In genomic region chr1:178335860-178336261, GRCm38 (mm10) we compare ENCODE assay signal across 8 mouse cellular contexts. TPM values are rescaled to one million over a fixed set of nuclear protein-coding genes. Genes with fewer than 3 reads are reported as not detected.
DNase-seq lines count a peak whose midpoint lies in the region; ATAC-seq and TF ChIP-seq lines count a peak whose summit lies in the region.

No protein-coding gene starts in this region.

- in situ Hi-C loops in ES-E14 (cut with MboI; ENCODE audit: low sequenced_read_pairs in 2 of 2, unreplicated experiment in 2 of 2): loop anchor here in 1 of 2 experiments (25.0 kb wide), 1 partner anchor 1426 kb away; no protein-coding TSS in a partner anchor

- H3K9me3 ChIP-seq in heart, embryonic 14.5 days (ENCODE audit: control insufficient read depth, low read length): no peaks in the 10 kb centered on the region
- no peaks in the 10 kb centered on the region for H3K9me3 ChIP-seq in ES-E14 (ENCODE audit: control insufficient read depth, insufficient read depth, low read depth, low read length)
- H3K9me3 ChIP-seq in erythroblast, embryonic 14.5 days (ENCODE audit: control insufficient read depth, low read length): no peaks in the 10 kb centered on the region
- H3K9me3 ChIP-seq in limb, embryonic 14.5 days (ENCODE audit: control insufficient read depth, low read length): no peaks in the 10 kb centered on the region
- no peaks in the 10 kb centered on the region for H3K9me3 ChIP-seq in neural tube, embryonic 14.5 days (ENCODE audit: control insufficient read depth, low read length)

- no peaks in the 10 kb centered on the region for H3K27me3 ChIP-seq in heart, embryonic 14.5 days (ENCODE audit: control insufficient read depth, insufficient read depth, low read length)
- no peaks in the 10 kb centered on the region for H3K27me3 ChIP-seq in erythroblast, embryonic 14.5 days (ENCODE audit: control insufficient read depth)
- no peaks in the 10 kb centered on the region for H3K27me3 ChIP-seq in limb, embryonic 14.5 days (ENCODE audit: control insufficient read depth, insufficient read depth, low read length)
- no peaks in the 10 kb centered on the region for H3K27me3 ChIP-seq in neural tube, embryonic 14.5 days (ENCODE audit: control insufficient read depth, insufficient read depth, low read length)

- peaks cover 3 to 28% of the 10 kb centered on the region in 2 experiments for H3K4me1 ChIP-seq in heart, embryonic 14.5 days (ENCODE audit: control insufficient read depth in 2 of 2, insufficient read depth in 2 of 2, low read length in 2 of 2)
- peaks cover 0 to 4% of the 10 kb centered on the region in 2 experiments; a peak in 1 of 4 replicates for H3K4me1 ChIP-seq in ES-E14 (ENCODE audit: control insufficient read depth in 2 of 2, insufficient read depth in 2 of 2, low read length in 2 of 2, poor library complexity in 1 of 2)
- peaks cover 44% of the 10 kb centered on the region for H3K4me1 ChIP-seq in erythroblast, embryonic 14.5 days (ENCODE audit: control insufficient read depth)
- peaks cover 11% of the 10 kb centered on the region for H3K4me1 ChIP-seq in limb, embryonic 14.5 days (ENCODE audit: control insufficient read depth, insufficient read depth, low read length)
- peaks cover 14% of the 10 kb centered on the region for H3K4me1 ChIP-seq in neural tube, embryonic 14.5 days (ENCODE audit: control insufficient read depth, insufficient read depth, low read length)

- ATAC-seq in heart, embryonic 14.5 days (ENCODE audit: insufficient number of reproducible peaks, insufficient read depth, low FRiP score, low read depth): no peak
- no peak for ATAC-seq in limb, embryonic 14.5 days (ENCODE audit: low FRiP score, low read depth)
- ATAC-seq in neural tube, embryonic 14.5 days (ENCODE audit: low read depth): no peak

- no peak for DNase-seq in heart, postnatal 36 days
- DNase-seq in ES-E14 (ENCODE audit: low read depth, low spot score): no peak
- no peak for DNase-seq in limb, embryonic 14.5 days (ENCODE audit: low spot score)
- DNase-seq in frontal cortex, postnatal 10 days (ENCODE audit: low spot score in 2 of 2): no peak
- no peak for DNase-seq in adrenal gland, postnatal 4 days (ENCODE audit: low spot score in 2 of 2)

- H3K9ac ChIP-seq in heart, embryonic 14.5 days (ENCODE audit: low read length): peak overlapping the region; percentile 100
- peak overlapping the region; percentile 96 for H3K9ac ChIP-seq in ES-E14 (ENCODE audit: insufficient read depth, low read depth, low read length, poor library complexity, severe bottlenecking)
- H3K9ac ChIP-seq in limb, embryonic 14.5 days (ENCODE audit: low read depth, low read length, severe bottlenecking): peak overlapping the region; percentile 100
- peak overlapping the region; percentile 99 for H3K9ac ChIP-seq in neural tube, embryonic 14.5 days (replicated peaks; ENCODE audit: low read depth, low read length)

- peaks cover 44% of the 10 kb centered on the region for H3K36me3 ChIP-seq in heart, embryonic 14.5 days (ENCODE audit: control insufficient read depth, insufficient read depth, low read length)
- peaks cover 40% of the 10 kb centered on the region for H3K36me3 ChIP-seq in ES-E14 (ENCODE audit: control insufficient read depth, insufficient read depth, low read length, poor library complexity, severe bottlenecking)
- peaks cover 53% of the 10 kb centered on the region for H3K36me3 ChIP-seq in erythroblast, embryonic 14.5 days (ENCODE audit: control insufficient read depth)
- peaks cover 43% of the 10 kb centered on the region for H3K36me3 ChIP-seq in limb, embryonic 14.5 days (ENCODE audit: control insufficient read depth, insufficient read depth, low read length)
- peaks cover 36% of the 10 kb centered on the region for H3K36me3 ChIP-seq in neural tube, embryonic 14.5 days (ENCODE audit: control insufficient read depth, insufficient read depth, low read length)

- peak overlapping the region; percentile 84 to 99 for H3K4me3 ChIP-seq in heart, embryonic 14.5 days (ENCODE audit: control insufficient read depth in 1 of 2, insufficient read depth in 1 of 2, low read depth in 1 of 2, low read length in 2 of 2)
- peak overlapping the region; percentile 87 to 92 for H3K4me3 ChIP-seq in ES-E14 (ENCODE audit: insufficient read depth in 1 of 2, low read depth in 1 of 2, low read length in 2 of 2, poor library complexity in 1 of 2, severe bottlenecking in 1 of 2)
- peak overlapping the region; percentile 90 for H3K4me3 ChIP-seq in erythroblast, embryonic 14.5 days (replicated peaks)
- peak overlapping the region; percentile 100 for H3K4me3 ChIP-seq in limb, embryonic 14.5 days (replicated peaks; ENCODE audit: low read length)
- H3K4me3 ChIP-seq in neural tube, embryonic 14.5 days (ENCODE audit: low read depth, low read length): peak overlapping the region; percentile 99

- H3K4me2 ChIP-seq in heart, embryonic 14.5 days (ENCODE audit: low read length): peak overlapping the region; percentile 73
- peak overlapping the region; percentile 81 for H3K4me2 ChIP-seq in limb, embryonic 14.5 days (replicated peaks; ENCODE audit: low read depth, low read length, severe bottlenecking)
- H3K4me2 ChIP-seq in neural tube, embryonic 14.5 days (ENCODE audit: low read depth, low read length): peak overlapping the region; percentile 81

- no peak for TF ChIP-seq POLR2A in limb, embryonic 14.5 days (IDR thresholded peaks at IDR 0.05; ENCODE audit: borderline replicate concordance, extremely low read depth, insufficient read depth, insufficient read length)

- intact Hi-C loops in heart, postnatal 36 days (cut with DNase I): loop anchor here (1.0 to 2.0 kb wide), 2 partner anchors 18 to 113 kb away; no protein-coding TSS in a partner anchor

- under 1% methylated on average over 16 of the region's 16 CpGs for WGBS in heart, embryonic 14.5 days
- WGBS in limb, embryonic 14.5 days: under 1% methylated on average over 16 of the region's 16 CpGs
- 0% methylated on average over 16 of the region's 16 CpGs for WGBS in neural tube, embryonic 14.5 days

- H3K27ac ChIP-seq in heart, embryonic 14.5 days (replicated peaks in 1 of 2; ENCODE audit: control insufficient read depth in 1 of 2, insufficient read depth in 1 of 2, low read depth in 2 of 2, low read length in 2 of 2): peak overlapping the region; percentile 75 to 99
- peak overlapping the region; percentile 99; the same call in 1 of the 2 replicates for H3K27ac ChIP-seq in ES-E14 (ENCODE audit: insufficient read depth, low read depth, low read length, poor library complexity, severe bottlenecking)
- H3K27ac ChIP-seq in limb, embryonic 14.5 days (replicated peaks; ENCODE audit: low read depth, low read length): peak overlapping the region; percentile 99
- H3K27ac ChIP-seq in neural tube, embryonic 14.5 days (ENCODE audit: low read depth, low read length): no peak overlapping the region; the same call in 1 of the 2 replicates

TF ChIP-seq in ES-E14, 5 proteins besides CTCF, POLR2A, EP300 and RAD21:
- TF ChIP-seq CHD2 (IDR thresholded peaks at IDR 0.05; ENCODE audit: low read depth, low read length): no peak; the same call in 1 of the 2 replicates
- TF ChIP-seq HCFC1 (IDR thresholded peaks at IDR 0.05; ENCODE audit: borderline replicate concordance, insufficient read depth, low read length): no peak
- no peak for TF ChIP-seq MAFK (IDR thresholded peaks at IDR 0.05; ENCODE audit: insufficient read depth, low read depth, low read length)
- no peak for TF ChIP-seq ZNF384 (IDR thresholded peaks at IDR 0.05; ENCODE audit: low read depth, low read length)
- no peak for TF ChIP-seq ZC3H11A (IDR thresholded peaks at IDR 0.05; ENCODE audit: borderline replicate concordance, low read depth, low read length)
TF ChIP-seq in ES-E14: peak in this region for 0.

RNA-seq across cellular contexts. Expression of gene Hnrnpu, which starts 1.7 kb away (rescaled TPM):
- 294 and 316 TPM in 2 replicates for polyA plus RNA-seq in heart, embryonic 14.5 days (2014; fragmentation: Nextera tagmentation; extraction: Ambion mirVana)
- total RNA-seq in heart, postnatal 36 days (2021): 100 to 1,000 TPM; 167 to 200 TPM
- 459 and 494 TPM in 2 replicates for total RNA-seq in ES-E14 (2012; rRNA removed)
- 26.2 and 32.3 TPM in 2 replicates for polyA plus RNA-seq in erythroblast, embryonic 14.5 days (2012)
- 246 and 379 TPM in 2 replicates for polyA plus RNA-seq in limb, embryonic 14.5 days (2012; rRNA removed)
- polyA plus RNA-seq in limb, embryonic 14.5 days (2014; fragmentation: Nextera tagmentation; extraction: Ambion mirVana): 393 and 475 TPM in 2 replicates
- 267 and 325 TPM in 2 replicates for polyA plus RNA-seq in neural tube, embryonic 14.5 days (2014; fragmentation: Nextera tagmentation; extraction: Ambion mirVana)
- total RNA-seq in adrenal gland, postnatal 4 days (2021): 100 to 1,000 TPM; 475 to 530 TPM

RNA-seq across cellular contexts. Expression of gene Cox20, which starts 16.9 kb away (rescaled TPM):
- polyA plus RNA-seq in heart, embryonic 14.5 days (2014; fragmentation: Nextera tagmentation; extraction: Ambion mirVana): 268 and 299 TPM in 2 replicates
- 100 to 1,000 TPM; 105 to 109 TPM for total RNA-seq in heart, postnatal 36 days (2021)
- total RNA-seq in ES-E14 (2012; rRNA removed): 14.4 and 18.2 TPM in 2 replicates
- polyA plus RNA-seq in erythroblast, embryonic 14.5 days (2012): 4.2 TPM in 2 replicates
- polyA plus RNA-seq in limb, embryonic 14.5 days (2012; rRNA removed): 53.3 and 72.8 TPM in 2 replicates
- polyA plus RNA-seq in limb, embryonic 14.5 days (2014; fragmentation: Nextera tagmentation; extraction: Ambion mirVana): 116 and 118 TPM in 2 replicates
- 105 and 107 TPM in 2 replicates for polyA plus RNA-seq in neural tube, embryonic 14.5 days (2014; fragmentation: Nextera tagmentation; extraction: Ambion mirVana)
- total RNA-seq in adrenal gland, postnatal 4 days (2021): 10 to 100 TPM; 76.2 to 81.3 TPM

Comparison
In these comparisons a context has a peak if more than half of its experiments do, and no peak if none do; other contexts are left out.
1. RNA of gene Cox20, which starts 16.9 kb away (polyA plus RNA-seq): 268 to 299 TPM in heart, embryonic 14.5 days, 53.3 to 118 TPM in limb, embryonic 14.5 days and 105 to 107 TPM in neural tube, embryonic 14.5 days; 4.2 TPM in erythroblast, embryonic 14.5 days; every median in the first group is over 10 times any median in the second.
2. Peak in every context shown above with its lines, with median percentiles within 50 percentile points of each other: H3K4me2 ChIP-seq, H3K4me3 ChIP-seq and H3K9ac ChIP-seq.